Mouse (Mus musculus) neutrophil, adult 5-6 weeks (primary cell): ENCODE measurements at regions not wholly inside any gene's neighbourhood (a gene's known extent, or its start where the extent isn't known, plus 50 kb on each side); places are given as distances from the start of the nearest gene placed in this dataset.

Experiments
- ATAC-seq: fragments of 151-379, 151-347 bp; 2 replicates; pipeline ENCODE4 v1.8.0; 2017; ENCODE audit warnings: mild to moderate bottlenecking, moderate TSS enrichment; ENCODE audit not compliant: insufficient number of reproducible peaks, poor library complexity, low FRiP score, severe bottlenecking; ENCODE audit errors: extremely low read depth

DNA sequence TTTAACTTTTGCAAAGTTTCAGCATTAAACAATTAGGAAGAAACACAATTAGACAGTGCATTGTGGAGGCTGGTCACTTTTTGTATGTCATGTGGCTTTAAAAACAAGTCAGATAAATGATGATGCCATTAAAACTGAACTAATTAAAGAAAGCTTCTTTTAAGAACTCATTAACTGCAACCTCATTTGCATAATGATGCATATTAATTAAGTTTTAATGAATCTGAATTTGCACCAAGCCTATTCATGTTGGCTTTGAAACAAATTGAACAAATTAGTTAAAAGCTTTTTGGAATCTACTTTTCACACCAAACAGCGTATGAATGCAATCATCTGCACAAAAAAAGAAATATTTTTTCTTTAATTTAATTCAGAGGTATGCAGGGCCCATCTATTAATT lies 367.3 kb downstream of the Vrk1 start:
- no peak for ATAC-seq

GRCm38 (mm10) chr12:106377761-106378160 lies 367.7 kb downstream of the Vrk1 start:
- no peak for ATAC-seq

GRCm38 (mm10) chr12:106378303-106379075 lies 368.5 kb downstream of the Vrk1 start:
- no peak for ATAC-seq

- ATAC-seq = no peak
Measured at GRCm38 (mm10) chr12:106379151-106379594, 369.1 kb downstream of the Vrk1 start.

DNA sequence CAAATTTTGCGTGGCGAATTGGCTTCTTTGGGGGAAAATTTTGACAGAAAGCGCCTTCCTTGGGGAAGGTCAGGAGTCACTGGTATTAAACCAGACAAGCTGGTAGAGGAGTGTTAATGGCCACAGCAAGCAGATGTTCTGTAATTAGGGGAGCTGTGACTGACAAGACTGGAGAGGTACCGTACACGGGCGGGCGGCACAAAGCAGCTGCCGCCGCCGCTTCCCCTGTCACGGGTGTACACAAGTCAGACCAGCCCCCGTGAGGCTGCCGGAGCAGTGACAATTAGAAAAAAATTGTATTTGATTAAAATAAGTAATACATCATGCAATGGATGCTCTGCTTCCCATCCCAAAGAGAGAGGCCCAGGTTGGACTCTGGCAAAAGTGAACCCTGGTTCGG lies 369.8 kb downstream of the Vrk1 start:
- ATAC-seq = no peak

GRCm38 (mm10) chr12:106381821-106382220 lies 371.8 kb downstream of the Vrk1 start:
- no peak for ATAC-seq

DNA sequence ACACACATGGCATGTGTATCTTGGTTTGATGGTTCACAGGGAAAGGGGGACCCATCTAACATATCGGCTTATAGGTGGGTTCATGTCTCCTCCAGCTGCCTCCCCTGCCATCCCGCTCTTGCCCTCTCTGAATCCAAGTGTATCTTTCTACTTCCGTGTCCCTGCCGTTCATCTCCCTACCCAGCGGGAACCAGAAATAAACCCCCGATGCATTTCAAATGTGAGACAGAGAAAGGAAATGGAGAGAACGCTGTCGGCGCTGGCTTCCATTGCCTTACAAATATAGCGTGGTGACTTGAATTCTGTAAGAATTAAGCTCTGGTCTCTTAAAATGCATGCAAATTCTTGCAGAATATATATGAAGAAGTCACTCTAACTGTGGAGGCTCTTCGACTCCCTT lies 379.2 kb downstream of the Vrk1 start:
- ATAC-seq = no peak

- no peak for ATAC-seq
Measured at GRCm38 (mm10) chr12:106392316-106392715, 382.3 kb downstream of the Vrk1 start.

GRCm38 (mm10) chr12:106399085-106399484 lies 389.1 kb downstream of the Vrk1 start:
- ATAC-seq = no peak

DNA sequence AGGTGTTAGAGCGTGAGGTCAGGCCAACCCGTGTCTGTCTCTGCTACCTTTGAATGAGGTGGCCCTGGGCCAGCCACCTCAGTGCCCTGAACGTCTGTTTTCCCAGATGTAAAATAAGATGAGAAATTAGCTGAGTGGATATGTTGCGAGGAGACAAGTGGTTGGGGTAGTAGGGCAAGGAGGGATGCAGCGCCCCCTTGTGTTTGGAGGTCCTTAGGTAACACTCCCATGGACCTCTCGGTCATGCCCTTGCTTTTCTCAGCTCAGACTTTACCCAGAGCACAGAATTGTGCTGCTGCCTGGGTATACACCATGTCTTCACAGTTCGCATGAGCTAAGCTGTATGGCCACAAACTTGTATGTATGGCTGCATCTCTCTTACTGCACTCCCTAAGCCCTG lies 401.0 kb downstream of the Vrk1 start:
- no peak for ATAC-seq

DNA sequence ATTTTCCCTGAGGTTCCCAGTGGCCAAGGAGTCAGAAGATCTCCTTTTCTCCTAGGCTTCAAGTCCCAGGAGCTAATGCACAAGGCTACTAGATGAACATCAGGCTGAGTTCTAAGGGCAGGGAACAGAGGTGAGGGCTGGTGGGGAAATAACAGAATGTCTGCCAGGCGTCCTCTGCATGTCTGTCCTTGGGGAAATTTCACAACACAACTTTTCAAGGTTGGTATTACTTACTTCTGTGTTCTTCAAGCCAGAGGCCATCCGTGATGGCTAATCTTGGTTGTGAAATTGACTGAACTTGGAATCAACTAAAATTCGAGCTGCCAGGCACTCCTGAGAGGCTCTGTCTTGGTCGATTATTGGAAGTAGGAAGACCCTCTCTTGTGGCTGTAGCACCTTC lies 416.6 kb downstream of the Vrk1 start:
- ATAC-seq = no peak

- ATAC-seq = no peak
Measured at GRCm38 (mm10) chr12:106429991-106430390, 420.0 kb downstream of the Vrk1 start.

DNA sequence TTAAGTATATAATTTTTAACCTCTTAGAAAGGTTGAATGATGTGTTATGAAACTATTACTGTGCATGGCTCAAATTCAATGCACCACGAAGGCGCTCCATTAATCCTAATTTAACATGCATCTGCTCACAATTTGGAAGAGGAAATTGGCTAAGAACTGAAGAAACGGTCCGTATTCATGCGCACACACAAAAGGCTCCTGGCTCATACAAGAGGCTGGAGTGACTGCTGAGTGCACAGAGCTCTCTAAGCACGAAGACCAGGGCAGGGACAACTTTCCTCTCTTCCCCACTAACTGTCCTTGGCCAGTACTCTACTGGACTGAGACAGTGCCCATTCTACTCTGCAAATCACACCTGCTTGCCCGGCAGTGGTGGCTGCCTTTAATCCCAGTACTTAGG lies 435.1 kb downstream of the Vrk1 start:
- no peak for ATAC-seq

- no peak for ATAC-seq
Measured at GRCm38 (mm10) chr12:106445976-106446375, 435.9 kb downstream of the Vrk1 start.

DNA sequence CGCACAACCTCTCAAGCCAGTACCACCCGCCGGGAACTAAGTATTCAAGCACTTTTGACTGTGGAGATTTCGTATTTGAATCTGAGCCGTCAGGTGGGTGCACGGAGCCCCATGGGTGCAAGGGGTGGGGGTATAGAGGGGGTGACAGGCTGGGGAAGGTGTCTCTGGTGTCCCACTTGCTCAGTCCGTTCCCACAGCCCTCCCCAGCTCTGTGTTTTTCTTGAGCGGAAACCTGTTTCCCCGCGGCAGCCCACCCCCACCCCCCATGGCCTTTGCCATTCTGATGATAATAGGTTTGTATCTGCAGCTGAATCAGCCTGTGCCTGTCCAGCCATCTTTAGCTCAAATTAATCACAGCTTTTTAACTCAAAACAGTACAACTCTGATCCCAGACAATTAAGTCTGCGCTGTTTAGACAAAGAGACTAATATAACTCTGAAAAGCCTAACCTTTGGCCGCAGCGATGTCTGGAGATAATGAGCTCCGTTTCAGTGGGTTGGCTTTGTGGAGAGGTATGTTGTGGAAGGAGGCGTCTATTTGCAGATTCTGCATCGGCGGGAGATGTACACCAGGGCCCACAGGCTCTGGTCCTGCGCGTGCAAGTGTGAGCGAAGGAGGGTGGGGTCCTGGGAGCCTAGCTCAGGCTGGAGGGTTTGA lies 437.0 kb downstream of the Vrk1 start:
- no peak for ATAC-seq

DNA sequence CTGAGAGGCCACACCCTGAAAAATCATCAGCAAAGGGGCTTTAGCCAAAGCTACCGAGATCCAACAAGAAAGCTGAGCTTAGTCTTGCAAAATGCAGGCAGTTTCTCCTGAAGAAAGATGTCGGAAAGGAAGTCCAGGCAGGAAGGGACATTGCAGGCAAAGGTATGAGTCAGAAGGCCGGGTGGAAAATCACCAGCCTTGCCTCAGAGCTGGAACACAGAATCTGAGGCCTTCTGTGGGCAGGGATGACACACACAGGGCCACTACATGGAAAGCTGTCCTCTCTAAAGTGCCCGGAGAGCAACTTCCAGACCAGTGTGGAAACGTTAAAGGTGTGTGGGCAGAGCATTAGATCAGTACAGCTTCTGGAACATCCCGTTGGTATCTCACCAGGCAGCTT lies 438.5 kb downstream of the Vrk1 start:
- no peak for ATAC-seq

DNA sequence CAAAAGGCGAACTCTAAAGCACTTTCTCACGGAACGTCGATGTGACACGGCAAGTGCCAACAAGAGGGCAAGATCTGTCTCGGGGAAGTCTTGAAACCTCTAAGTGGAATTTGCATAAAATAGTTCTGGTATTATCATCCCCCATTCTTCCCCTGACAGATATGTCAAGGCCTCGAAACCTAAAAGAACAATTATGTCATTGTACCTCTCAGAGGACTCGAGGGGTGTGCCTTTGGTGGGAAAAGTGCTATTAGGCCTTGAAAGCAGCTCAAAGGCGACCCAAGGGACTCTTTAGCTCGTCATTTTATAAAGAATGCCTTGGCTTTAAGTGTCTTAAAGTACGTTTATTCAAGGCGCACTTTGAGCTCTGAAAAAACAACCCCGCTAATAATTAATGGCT lies 443.5 kb downstream of the Vrk1 start:
- ATAC-seq = no peak

- no peak for ATAC-seq
Measured at GRCm38 (mm10) chr12:106458215-106458614, 448.2 kb downstream of the Vrk1 start.

GRCm38 (mm10) chr12:106460650-106461049 lies 450.6 kb downstream of the Vrk1 start:
- no peak for ATAC-seq

DNA sequence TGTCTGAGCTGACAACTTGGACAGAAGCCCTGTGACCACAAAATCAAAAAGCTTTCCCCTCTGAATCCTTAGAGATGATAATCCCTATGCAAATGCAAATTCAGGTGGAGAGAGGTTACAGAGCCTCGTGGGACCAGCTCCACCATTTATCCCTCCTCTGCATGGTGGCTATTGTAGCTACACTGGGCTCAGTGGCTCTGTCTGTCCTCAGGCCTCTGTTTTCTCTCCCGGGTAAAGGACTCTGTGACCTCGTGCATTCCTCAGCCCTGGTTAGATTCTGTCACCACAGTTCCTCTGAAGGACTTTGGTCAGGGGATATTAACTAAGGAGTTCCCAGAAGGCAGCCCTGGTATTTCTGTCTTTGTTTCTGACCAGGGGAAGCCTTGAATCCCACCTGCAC lies 452.3 kb downstream of the Vrk1 start:
- no peak for ATAC-seq

GRCm38 (mm10) chr12:106464701-106465100 lies 454.7 kb downstream of the Vrk1 start:
- ATAC-seq = no peak
